Mouse (Mus musculus): ENCODE data around the gene Tspan11. TPM values are rescaled to one million over a fixed set of nuclear protein-coding genes. Genes with fewer than 3 reads are reported as not detected.

Tspan11 gene
- polyA plus RNA-seq (2012; ENCODE audit: insufficient read depth, insufficient read length, missing spikeins), result not detected in 2 replicates

- H3K4me1 ChIP-seq (ENCODE audit: control insufficient read depth, insufficient read depth, low read length), result no peaks in the 10 kb centered on the region
- TF ChIP-seq POLR2A (IDR thresholded peaks at IDR 0.05; ENCODE audit: borderline replicate concordance, low read depth, low read length), result no peak
- no peak for TF ChIP-seq CTCF (IDR thresholded peaks at IDR 0.05; ENCODE audit: low read depth, low read length)
- no peak within 1 kb of the TSS for H3K27ac ChIP-seq (ENCODE audit: insufficient read depth, low read depth, low read length)
- H3K4me3 ChIP-seq (ENCODE audit: insufficient read depth, low read length), result no peak within 1 kb of the TSS
Measured at GRCm38 (mm10) chr6:127887511-127888421, at the start of gene Tspan11. Tspan11 (plus strand) TSS chr6:127887589.

- no peak overlapping the region for H3K4me3 ChIP-seq (ENCODE audit: insufficient read depth, low read length)
- TF ChIP-seq CTCF (IDR thresholded peaks at IDR 0.05; ENCODE audit: low read depth, low read length) (no peak), POLR2A (IDR thresholded peaks at IDR 0.05; ENCODE audit: borderline replicate concordance, low read depth, low read length) (no peak)
- no peaks in the 10 kb centered on the region for H3K4me1 ChIP-seq (ENCODE audit: control insufficient read depth, insufficient read depth, low read length)
- H3K27ac ChIP-seq (ENCODE audit: insufficient read depth, low read depth, low read length), result no peak overlapping the region
Measured at GRCm38 (mm10) chr6:127837910-127838309, 49.5 kb upstream of the Tspan11 start.

- no peaks in the 10 kb centered on the region for H3K4me1 ChIP-seq (ENCODE audit: control insufficient read depth, insufficient read depth, low read length)
- H3K27ac ChIP-seq (ENCODE audit: insufficient read depth, low read depth, low read length), result no peak overlapping the region
- TF ChIP-seq CTCF (IDR thresholded peaks at IDR 0.05; ENCODE audit: low read depth, low read length), result no peak
- TF ChIP-seq POLR2A (IDR thresholded peaks at IDR 0.05; ENCODE audit: borderline replicate concordance, low read depth, low read length), result no peak
- H3K4me3 ChIP-seq (ENCODE audit: insufficient read depth, low read length), result no peak overlapping the region
Measured at GRCm38 (mm10) chr6:127839538-127839937, 47.9 kb upstream of the Tspan11 start.

- Histone ChIP-seq H3K27ac (ENCODE audit: insufficient read depth, low read depth, low read length) (no peak overlapping the region), H3K4me3 (ENCODE audit: insufficient read depth, low read length) (no peak overlapping the region), H3K4me1 (ENCODE audit: control insufficient read depth, insufficient read depth, low read length) (no peaks in the 10 kb centered on the region)
- TF ChIP-seq POLR2A (IDR thresholded peaks at IDR 0.05; ENCODE audit: borderline replicate concordance, low read depth, low read length) (no peak), CTCF (IDR thresholded peaks at IDR 0.05; ENCODE audit: low read depth, low read length) (no peak)
Measured at GRCm38 (mm10) chr6:127840171-127840570, 47.2 kb upstream of the Tspan11 start.

GRCm38 (mm10) chr6:127841326-127841725, 46.1 kb upstream of the Tspan11 start:
- H3K4me1 ChIP-seq (ENCODE audit: control insufficient read depth, insufficient read depth, low read length), result no peaks in the 10 kb centered on the region
- H3K27ac ChIP-seq (ENCODE audit: insufficient read depth, low read depth, low read length), result no peak overlapping the region
- TF ChIP-seq CTCF (IDR thresholded peaks at IDR 0.05; ENCODE audit: low read depth, low read length) (no peak), POLR2A (IDR thresholded peaks at IDR 0.05; ENCODE audit: borderline replicate concordance, low read depth, low read length) (no peak)
- no peak overlapping the region for H3K4me3 ChIP-seq (ENCODE audit: insufficient read depth, low read length)

GRCm38 (mm10) chr6:127846521-127846920, 40.9 kb upstream of the Tspan11 start:
- Histone ChIP-seq H3K4me3 (ENCODE audit: insufficient read depth, low read length) (no peak overlapping the region), H3K4me1 (ENCODE audit: control insufficient read depth, insufficient read depth, low read length) (no peaks in the 10 kb centered on the region), H3K27ac (ENCODE audit: insufficient read depth, low read depth, low read length) (no peak overlapping the region)
- TF ChIP-seq CTCF (IDR thresholded peaks at IDR 0.05; ENCODE audit: low read depth, low read length) (no peak), POLR2A (IDR thresholded peaks at IDR 0.05; ENCODE audit: borderline replicate concordance, low read depth, low read length) (no peak)

- no peak overlapping the region for H3K27ac ChIP-seq (ENCODE audit: insufficient read depth, low read depth, low read length)
- no peak overlapping the region for H3K4me3 ChIP-seq (ENCODE audit: insufficient read depth, low read length)
- TF ChIP-seq CTCF (IDR thresholded peaks at IDR 0.05; ENCODE audit: low read depth, low read length), result no peak
- no peaks in the 10 kb centered on the region for H3K4me1 ChIP-seq (ENCODE audit: control insufficient read depth, insufficient read depth, low read length)
Measured at GRCm38 (mm10) chr6:127849496-127849895, 37.9 kb upstream of the Tspan11 start.

- H3K4me1 ChIP-seq (ENCODE audit: control insufficient read depth, insufficient read depth, low read length), result no peaks in the 10 kb centered on the region
- no peak overlapping the region for H3K27ac ChIP-seq (ENCODE audit: insufficient read depth, low read depth, low read length)
- H3K4me3 ChIP-seq (ENCODE audit: insufficient read depth, low read length), result no peak overlapping the region
- TF ChIP-seq POLR2A (IDR thresholded peaks at IDR 0.05; ENCODE audit: borderline replicate concordance, low read depth, low read length) (no peak), CTCF (IDR thresholded peaks at IDR 0.05; ENCODE audit: low read depth, low read length) (no peak)
Measured at GRCm38 (mm10) chr6:127851611-127852010, 35.8 kb upstream of the Tspan11 start.

- Histone ChIP-seq H3K27ac (ENCODE audit: insufficient read depth, low read depth, low read length) (no peak overlapping the region), H3K4me1 (ENCODE audit: control insufficient read depth, insufficient read depth, low read length) (no peaks in the 10 kb centered on the region), H3K4me3 (ENCODE audit: insufficient read depth, low read length) (no peak overlapping the region)
- TF ChIP-seq CTCF (IDR thresholded peaks at IDR 0.05; ENCODE audit: low read depth, low read length) (no peak), POLR2A (IDR thresholded peaks at IDR 0.05; ENCODE audit: borderline replicate concordance, low read depth, low read length) (no peak)
Measured at GRCm38 (mm10) chr6:127853241-127853640, 34.1 kb upstream of the Tspan11 start.
